Mouse (Mus musculus): ENCODE data around the gene Cep112. TPM values are rescaled to one million over a fixed set of nuclear protein-coding genes. Genes with fewer than 3 reads are reported as not detected.

Cep112 gene
- 12.7 and 13.2 TPM in 2 replicates for polyA plus RNA-seq (2015; fragmentation: Nextera tagmentation; extraction: Ambion mirVana)

DNA sequence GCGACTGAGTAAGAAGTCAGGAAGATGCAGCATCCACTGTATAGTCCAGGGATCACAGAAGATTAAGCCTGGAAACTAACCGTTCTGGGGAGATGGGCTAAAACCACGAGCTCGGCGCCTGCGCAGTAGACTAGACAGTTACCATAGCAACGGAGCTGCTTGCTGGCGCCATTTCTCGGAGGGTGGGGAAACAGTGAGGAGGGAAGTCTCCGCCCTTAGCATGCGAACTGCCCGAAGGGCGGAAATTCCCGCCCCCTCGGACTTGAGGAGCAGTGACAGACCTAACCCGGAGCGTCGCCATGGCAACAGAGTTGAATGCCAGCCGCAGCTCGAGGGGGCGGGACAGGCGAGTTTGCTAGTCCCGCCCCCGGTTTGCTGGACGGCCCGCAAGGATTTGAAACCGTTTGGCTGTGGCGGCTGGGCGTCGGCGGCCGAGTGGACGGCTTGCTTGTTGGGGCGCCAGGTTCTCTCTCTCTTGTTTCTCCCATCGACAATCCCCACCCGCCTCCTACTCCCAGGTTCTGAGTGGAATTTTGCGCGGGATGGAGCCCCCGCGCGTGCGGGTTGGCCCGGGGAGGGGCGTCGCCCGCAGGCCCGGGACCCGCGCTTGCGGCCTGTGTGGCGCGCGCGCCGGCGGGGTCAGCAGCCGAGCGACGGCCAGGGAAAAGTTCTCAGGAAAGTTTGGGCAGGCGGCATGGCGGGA lies at the start of gene Cep112:
TSS of gene Cep112 (plus strand) at position 304 of the 703 bp plus-strand sequence.
- H3K9me3 ChIP-seq (ENCODE audit: control insufficient read depth, low read length) = no peaks in the 10 kb centered on the region
- ATAC-seq = peak; percentile 96
- H3K4me3 ChIP-seq (ENCODE audit: low read length) = peak within 1 kb of the TSS; percentile 58
- H3K9ac ChIP-seq (ENCODE audit: low read depth, low read length) = peak within 1 kb of the TSS; percentile 68
- H3K27ac ChIP-seq (ENCODE audit: low read depth, low read length) = peak within 1 kb of the TSS; percentile 59; the same call in 1 of the 2 replicates
- no peaks in the 10 kb centered on the region for H3K36me3 ChIP-seq (ENCODE audit: control insufficient read depth, insufficient read depth, low read length)
- no peaks in the 10 kb centered on the region for H3K27me3 ChIP-seq (replicated peaks; ENCODE audit: control insufficient read depth, insufficient read depth, low read length)
- peak within 1 kb of the TSS; percentile 73 for H3K4me2 ChIP-seq (ENCODE audit: low read length)
- H3K4me1 ChIP-seq (ENCODE audit: control insufficient read depth, insufficient read depth, low read depth, low read length) = peaks cover 8% of the 10 kb centered on the region
- under 1% methylated on average over 60 of the region's 61 CpGs for WGBS

DNA sequence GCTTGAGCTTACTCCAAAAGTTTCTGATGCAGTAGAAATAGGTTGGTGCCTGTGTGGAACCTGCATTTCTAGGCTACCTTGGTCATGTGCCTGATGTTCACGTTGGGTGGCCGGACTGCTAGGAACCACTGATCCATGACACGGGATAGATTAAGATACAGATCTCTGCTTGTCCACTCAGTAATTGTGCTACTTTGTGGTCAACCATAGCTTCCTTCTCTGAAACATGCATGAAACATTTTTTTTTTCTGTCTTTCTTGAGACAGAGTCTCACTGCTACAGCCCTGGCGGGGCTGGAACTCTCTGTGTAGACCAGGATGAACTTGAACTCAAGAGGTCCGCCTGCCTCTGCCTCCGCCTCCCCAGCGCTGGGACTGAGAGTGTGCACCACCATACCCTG lies 48.2 kb upstream of the Cep112 start:
- WGBS = 92% methylated on average over 7 of the region's 7 CpGs
- H3K9me3 ChIP-seq (ENCODE audit: control insufficient read depth, low read length) = no peaks in the 10 kb centered on the region
- no peak overlapping the region for H3K4me2 ChIP-seq (ENCODE audit: low read length)
- ATAC-seq = no peak
- H3K36me3 ChIP-seq (ENCODE audit: control insufficient read depth, insufficient read depth, low read length) = no peaks in the 10 kb centered on the region
- no peak overlapping the region for H3K4me3 ChIP-seq (ENCODE audit: low read length)
- no peaks in the 10 kb centered on the region for H3K27me3 ChIP-seq (replicated peaks; ENCODE audit: control insufficient read depth, insufficient read depth, low read length)
- peaks cover 4% of the 10 kb centered on the region for H3K4me1 ChIP-seq (ENCODE audit: control insufficient read depth, insufficient read depth, low read depth, low read length)
- no peak overlapping the region for H3K27ac ChIP-seq (ENCODE audit: low read depth, low read length)
- no peak overlapping the region for H3K9ac ChIP-seq (ENCODE audit: low read depth, low read length)

- Histone ChIP-seq H3K4me3 (ENCODE audit: low read length) (no peak overlapping the region), H3K36me3 (ENCODE audit: control insufficient read depth, insufficient read depth, low read length) (no peaks in the 10 kb centered on the region), H3K9ac (ENCODE audit: low read depth, low read length) (no peak overlapping the region), H3K4me2 (ENCODE audit: low read length) (peak overlapping the region; percentile 32), H3K27me3 (replicated peaks; ENCODE audit: control insufficient read depth, insufficient read depth, low read length) (no peaks in the 10 kb centered on the region), H3K27ac (ENCODE audit: low read depth, low read length) (no peak overlapping the region), H3K9me3 (ENCODE audit: control insufficient read depth, low read length) (no peaks in the 10 kb centered on the region), H3K4me1 (ENCODE audit: control insufficient read depth, insufficient read depth, low read depth, low read length) (peaks cover 4% of the 10 kb centered on the region)
- peak; percentile 90 for ATAC-seq
- 30% methylated on average over 19 of the region's 19 CpGs for WGBS
These were observed 47.2 kb upstream of the Cep112 start for GRCm38 (mm10) chr11:108377680-108378362.

GRCm38 (mm10) chr11:108378363-108378751 lies 46.6 kb upstream of the Cep112 start:
- Histone ChIP-seq H3K4me2 (ENCODE audit: low read length) (no peak overlapping the region), H3K36me3 (ENCODE audit: control insufficient read depth, insufficient read depth, low read length) (no peaks in the 10 kb centered on the region), H3K9me3 (ENCODE audit: control insufficient read depth, low read length) (no peaks in the 10 kb centered on the region), H3K27ac (ENCODE audit: low read depth, low read length) (no peak overlapping the region), H3K4me1 (ENCODE audit: control insufficient read depth, insufficient read depth, low read depth, low read length) (peaks cover 4% of the 10 kb centered on the region), H3K4me3 (ENCODE audit: low read length) (no peak overlapping the region), H3K27me3 (replicated peaks; ENCODE audit: control insufficient read depth, insufficient read depth, low read length) (no peaks in the 10 kb centered on the region), H3K9ac (ENCODE audit: low read depth, low read length) (no peak overlapping the region)
- ATAC-seq = peak; percentile 6; the same call in 1 of the 2 replicates
- WGBS = 82% methylated on average over 4 of the region's 4 CpGs

GRCm38 (mm10) chr11:108382664-108383063 lies 42.3 kb upstream of the Cep112 start:
- Histone ChIP-seq H3K27ac (ENCODE audit: low read depth, low read length) (no peak overlapping the region), H3K27me3 (replicated peaks; ENCODE audit: control insufficient read depth, insufficient read depth, low read length) (no peaks in the 10 kb centered on the region), H3K4me2 (ENCODE audit: low read length) (no peak overlapping the region), H3K4me1 (ENCODE audit: control insufficient read depth, insufficient read depth, low read depth, low read length) (peaks cover 6% of the 10 kb centered on the region), H3K9me3 (ENCODE audit: control insufficient read depth, low read length) (no peaks in the 10 kb centered on the region), H3K4me3 (ENCODE audit: low read length) (no peak overlapping the region), H3K36me3 (ENCODE audit: control insufficient read depth, insufficient read depth, low read length) (no peaks in the 10 kb centered on the region), H3K9ac (ENCODE audit: low read depth, low read length) (no peak overlapping the region)
- ATAC-seq = no peak
- 84% methylated on average over 3 of the region's 3 CpGs for WGBS

GRCm38 (mm10) chr11:108384920-108385665 lies 39.9 kb upstream of the Cep112 start:
- Histone ChIP-seq H3K4me1 (ENCODE audit: control insufficient read depth, insufficient read depth, low read depth, low read length) (peaks cover 4% of the 10 kb centered on the region; the same call in 1 of the 2 replicates), H3K9ac (ENCODE audit: low read depth, low read length) (no peak overlapping the region), H3K27me3 (replicated peaks; ENCODE audit: control insufficient read depth, insufficient read depth, low read length) (no peaks in the 10 kb centered on the region), H3K27ac (ENCODE audit: low read depth, low read length) (no peak overlapping the region), H3K36me3 (ENCODE audit: control insufficient read depth, insufficient read depth, low read length) (no peaks in the 10 kb centered on the region), H3K4me3 (ENCODE audit: low read length) (no peak overlapping the region), H3K4me2 (ENCODE audit: low read length) (no peak overlapping the region), H3K9me3 (ENCODE audit: control insufficient read depth, low read length) (no peaks in the 10 kb centered on the region)
- WGBS = 55% methylated on average over 4 of the region's 4 CpGs
- no peak for ATAC-seq

DNA sequence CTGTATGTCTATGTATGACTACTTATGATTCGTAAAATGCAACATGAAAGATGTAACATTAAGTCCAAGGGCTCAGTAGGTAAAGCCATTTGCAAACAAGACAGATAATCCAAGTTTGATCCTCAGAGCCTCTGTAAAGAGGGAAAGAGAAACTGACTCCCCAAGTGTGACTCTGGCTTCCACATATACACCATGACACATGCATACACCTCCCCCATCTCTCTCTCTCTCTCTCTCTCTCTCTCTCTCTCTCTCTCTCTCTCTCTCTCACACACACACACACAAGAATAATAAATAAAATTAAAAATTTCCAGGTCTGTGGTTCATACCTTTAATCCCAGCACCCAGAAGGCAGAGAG lies 39.3 kb upstream of the Cep112 start:
- whole genome bisulfite sequencing = 89% methylated on average over 1 of the region's 1 CpGs

DNA sequence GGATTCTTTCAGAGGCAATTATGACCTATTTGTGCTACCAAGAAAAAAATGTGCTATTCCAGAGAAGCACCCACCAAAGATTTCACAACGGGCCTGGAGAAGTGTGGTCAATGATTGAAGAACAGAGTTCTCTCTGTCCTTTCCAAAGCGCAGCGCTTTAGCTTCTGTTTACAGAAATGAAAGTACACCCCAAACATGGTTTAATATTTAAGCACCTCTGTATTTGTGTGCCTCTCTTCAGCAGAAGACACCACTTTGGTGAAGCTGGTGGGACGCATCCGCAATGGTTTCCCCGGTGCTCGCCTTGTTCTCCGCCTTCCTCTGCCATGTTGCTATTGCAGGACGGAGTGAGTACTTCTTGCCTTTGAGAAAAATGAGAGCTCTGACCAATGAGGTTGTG lies 29.9 kb upstream of the Cep112 start:
- H3K27ac ChIP-seq (ENCODE audit: low read depth, low read length) = no peak overlapping the region
- no peaks in the 10 kb centered on the region for H3K9me3 ChIP-seq (ENCODE audit: control insufficient read depth, low read length)
- no peak overlapping the region for H3K4me2 ChIP-seq (ENCODE audit: low read length)
- H3K4me3 ChIP-seq (ENCODE audit: low read length) = no peak overlapping the region
- no peak for ATAC-seq
- no peak overlapping the region for H3K9ac ChIP-seq (ENCODE audit: low read depth, low read length)
- H3K4me1 ChIP-seq (ENCODE audit: control insufficient read depth, insufficient read depth, low read depth, low read length) = no peaks in the 10 kb centered on the region
- 97% methylated on average over 9 of the region's 9 CpGs for WGBS
- no peaks in the 10 kb centered on the region for H3K27me3 ChIP-seq (replicated peaks; ENCODE audit: control insufficient read depth, insufficient read depth, low read length)
- H3K36me3 ChIP-seq (ENCODE audit: control insufficient read depth, insufficient read depth, low read length) = no peaks in the 10 kb centered on the region

More for the DNA sequence above, 39.3 kb upstream of the Cep112 start:
- H3K9ac ChIP-seq (ENCODE audit: low read depth, low read length) = no peak overlapping the region
- no peak overlapping the region for H3K4me3 ChIP-seq (ENCODE audit: low read length)
- no peaks in the 10 kb centered on the region for H3K27me3 ChIP-seq (replicated peaks; ENCODE audit: control insufficient read depth, insufficient read depth, low read length)
- peaks cover 4% of the 10 kb centered on the region; the same call in 1 of the 2 replicates for H3K4me1 ChIP-seq (ENCODE audit: control insufficient read depth, insufficient read depth, low read depth, low read length)
- H3K4me2 ChIP-seq (ENCODE audit: low read length) = no peak overlapping the region
- H3K36me3 ChIP-seq (ENCODE audit: control insufficient read depth, insufficient read depth, low read length) = no peaks in the 10 kb centered on the region
- H3K9me3 ChIP-seq (ENCODE audit: control insufficient read depth, low read length) = no peaks in the 10 kb centered on the region
- no peak overlapping the region for H3K27ac ChIP-seq (ENCODE audit: low read depth, low read length)
- ATAC-seq = no peak
